Mouse (Mus musculus): ENCODE measurements at regions not wholly inside any gene's neighbourhood (a gene's known extent, or its start where the extent isn't known, plus 50 kb on each side); places are given as distances from the start of the nearest gene placed in this dataset.
"Not testable (repeated sequence)": the region's sequence is repeated elsewhere in the genome, so short reads cannot be mapped to it uniquely, and the experiment has no call there.

- Histone ChIP-seq H3K27ac (ENCODE audit: low read length) (no peak overlapping the region), H3K36me3 (ENCODE audit: control insufficient read depth, insufficient read depth, low read length) (no peaks in the 10 kb centered on the region), H3K9me3 (replicated peaks; ENCODE audit: control insufficient read depth, low read length) (no peaks in the 10 kb centered on the region), H3K4me3 (replicated peaks; ENCODE audit: low read length) (no peak overlapping the region), H3K4me1 (ENCODE audit: control insufficient read depth, insufficient read depth, low read length) (no peaks in the 10 kb centered on the region), H3K9ac (ENCODE audit: low read length) (no peak overlapping the region), H3K27me3 (ENCODE audit: control insufficient read depth, insufficient read depth, low read length) (no peaks in the 10 kb centered on the region), H3K4me2 (ENCODE audit: low read depth, low read length) (no peak overlapping the region)
- no peak for ATAC-seq (ENCODE audit: insufficient read depth, low FRiP score)
- 74% methylated on average over 4 of the region's 4 CpGs for WGBS
Observed at GRCm38 (mm10) chr6:6362678-6363354, 145.8 kb upstream of the Slc25a13 start.

- not testable (repeated sequence) for H3K4me2 ChIP-seq (ENCODE audit: low read depth, low read length); H3K27me3 ChIP-seq (ENCODE audit: control insufficient read depth, insufficient read depth, low read length); H3K36me3 ChIP-seq (ENCODE audit: control insufficient read depth, insufficient read depth, low read length); H3K9ac ChIP-seq (ENCODE audit: low read length); ATAC-seq (ENCODE audit: insufficient read depth, low FRiP score); H3K9me3 ChIP-seq (replicated peaks; ENCODE audit: control insufficient read depth, low read length); H3K4me1 ChIP-seq (ENCODE audit: control insufficient read depth, insufficient read depth, low read length); H3K4me3 ChIP-seq (replicated peaks; ENCODE audit: low read length); H3K27ac ChIP-seq (ENCODE audit: low read length)
Observed at GRCm38 (mm10) chr6:6361181-6361580, 144.2 kb upstream of the Slc25a13 start.

GRCm38 (mm10) chr6:6357477-6357876, 140.5 kb upstream of the Slc25a13 start:
- no peaks in the 10 kb centered on the region for H3K4me1 ChIP-seq (ENCODE audit: control insufficient read depth, insufficient read depth, low read length)
- no peaks in the 10 kb centered on the region for H3K36me3 ChIP-seq (ENCODE audit: control insufficient read depth, insufficient read depth, low read length)
- no peak overlapping the region for H3K9ac ChIP-seq (ENCODE audit: low read length)
- H3K27ac ChIP-seq (ENCODE audit: low read length), result no peak overlapping the region
- H3K4me2 ChIP-seq (ENCODE audit: low read depth, low read length), result no peak overlapping the region
- no peak overlapping the region for H3K4me3 ChIP-seq (replicated peaks; ENCODE audit: low read length)
- H3K27me3 ChIP-seq (ENCODE audit: control insufficient read depth, insufficient read depth, low read length), result no peaks in the 10 kb centered on the region
- ATAC-seq (ENCODE audit: insufficient read depth, low FRiP score), result no peak
- WGBS, result 45% methylated on average over 2 of the region's 2 CpGs
- no peaks in the 10 kb centered on the region for H3K9me3 ChIP-seq (replicated peaks; ENCODE audit: control insufficient read depth, low read length)

DNA sequence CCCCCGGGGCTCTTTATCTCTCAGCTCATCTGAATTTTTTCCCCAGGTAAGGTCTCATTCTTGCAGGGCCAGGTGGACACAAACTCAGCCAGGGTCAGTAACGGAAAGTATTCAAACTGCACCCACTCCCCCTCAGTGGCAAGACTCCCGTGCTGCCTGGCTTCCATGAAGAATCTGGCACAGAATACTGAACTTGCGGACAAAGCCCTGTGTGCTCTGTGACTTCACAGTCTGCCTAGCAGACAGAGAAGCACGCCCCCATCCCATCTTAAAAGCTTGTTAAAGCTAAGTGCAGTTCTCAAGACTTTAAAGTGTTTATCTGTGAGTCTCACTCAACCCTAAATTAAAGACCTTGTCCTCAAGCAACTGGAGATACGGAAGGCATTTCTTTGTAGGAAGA, 140.0 kb upstream of the Slc25a13 start:
- Histone ChIP-seq H3K4me2 (ENCODE audit: low read depth, low read length) (no peak overlapping the region), H3K9me3 (replicated peaks; ENCODE audit: control insufficient read depth, low read length) (no peaks in the 10 kb centered on the region), H3K9ac (ENCODE audit: low read length) (no peak overlapping the region), H3K27me3 (ENCODE audit: control insufficient read depth, insufficient read depth, low read length) (no peaks in the 10 kb centered on the region), H3K4me1 (ENCODE audit: control insufficient read depth, insufficient read depth, low read length) (no peaks in the 10 kb centered on the region), H3K4me3 (replicated peaks; ENCODE audit: low read length) (no peak overlapping the region), H3K36me3 (ENCODE audit: control insufficient read depth, insufficient read depth, low read length) (no peaks in the 10 kb centered on the region), H3K27ac (ENCODE audit: low read length) (no peak overlapping the region)
- WGBS, result 49% methylated on average over 6 of the region's 6 CpGs
- no peak for ATAC-seq (ENCODE audit: insufficient read depth, low FRiP score)

DNA sequence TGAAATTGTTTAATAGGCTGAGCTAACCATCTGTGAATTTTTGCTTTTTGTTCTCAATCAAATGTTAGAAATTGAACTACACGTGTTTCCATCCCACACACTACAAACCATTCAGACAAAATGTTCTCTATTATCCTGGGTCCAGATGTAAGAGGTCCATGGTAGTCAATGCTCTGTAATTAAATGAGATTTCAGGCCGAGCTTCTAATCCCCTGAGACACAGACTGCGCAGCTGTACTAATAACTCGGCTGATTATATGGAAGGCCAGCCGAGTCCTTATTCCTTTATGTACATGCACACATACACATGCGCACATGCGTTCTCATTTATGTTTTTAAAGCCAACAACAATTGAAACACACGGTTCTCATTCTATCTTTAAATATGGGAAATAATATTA, 118.3 kb upstream of the Slc25a13 start:
- Histone ChIP-seq H3K36me3 (ENCODE audit: control insufficient read depth, insufficient read depth, low read length) (no peaks in the 10 kb centered on the region), H3K4me1 (ENCODE audit: control insufficient read depth, insufficient read depth, low read length) (no peaks in the 10 kb centered on the region), H3K27me3 (ENCODE audit: control insufficient read depth, insufficient read depth, low read length) (no peaks in the 10 kb centered on the region), H3K4me2 (ENCODE audit: low read depth, low read length) (no peak overlapping the region), H3K27ac (ENCODE audit: low read length) (no peak overlapping the region), H3K9ac (ENCODE audit: low read length) (no peak overlapping the region), H3K4me3 (replicated peaks; ENCODE audit: low read length) (no peak overlapping the region), H3K9me3 (replicated peaks; ENCODE audit: control insufficient read depth, low read length) (no peaks in the 10 kb centered on the region)
- ATAC-seq (ENCODE audit: insufficient read depth, low FRiP score), result no peak
- WGBS, result 78% methylated on average over 8 of the region's 8 CpGs

DNA sequence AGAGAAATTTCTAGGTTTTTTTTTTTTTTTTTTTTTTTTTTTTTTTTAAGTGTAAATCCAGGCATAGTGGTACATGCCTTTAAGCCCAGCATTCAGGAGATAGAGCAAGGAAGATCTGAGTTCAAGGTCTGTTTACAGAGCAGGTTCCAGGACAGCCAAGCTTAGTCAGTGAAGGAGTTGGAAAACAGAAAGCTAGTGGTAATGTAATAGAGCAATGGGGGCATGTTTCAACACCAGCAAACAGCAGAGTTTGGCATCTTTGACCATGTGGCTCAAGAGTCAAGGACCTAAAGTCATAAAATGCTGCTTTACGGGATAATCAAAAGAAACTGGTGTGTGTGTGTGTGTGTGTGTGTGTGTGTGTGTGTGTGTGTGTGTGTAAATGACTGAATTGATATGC, 113.3 kb upstream of the Slc25a13 start:
- Histone ChIP-seq H3K27me3 (ENCODE audit: control insufficient read depth, insufficient read depth, low read length) (no peaks in the 10 kb centered on the region), H3K27ac (ENCODE audit: low read length) (no peak overlapping the region), H3K36me3 (ENCODE audit: control insufficient read depth, insufficient read depth, low read length) (no peaks in the 10 kb centered on the region), H3K4me2 (ENCODE audit: low read depth, low read length) (no peak overlapping the region), H3K4me3 (replicated peaks; ENCODE audit: low read length) (no peak overlapping the region), H3K9me3 (replicated peaks; ENCODE audit: control insufficient read depth, low read length) (no peaks in the 10 kb centered on the region), H3K4me1 (ENCODE audit: control insufficient read depth, insufficient read depth, low read length) (no peaks in the 10 kb centered on the region), H3K9ac (ENCODE audit: low read length) (no peak overlapping the region)
- ATAC-seq (ENCODE audit: insufficient read depth, low FRiP score), result no peak
- 95% methylated on average over 1 of the region's 1 CpGs for WGBS

- Histone ChIP-seq H3K9me3 (replicated peaks; ENCODE audit: control insufficient read depth, low read length) (no peaks in the 10 kb centered on the region), H3K9ac (ENCODE audit: low read length) (no peak overlapping the region), H3K36me3 (ENCODE audit: control insufficient read depth, insufficient read depth, low read length) (no peaks in the 10 kb centered on the region), H3K27me3 (ENCODE audit: control insufficient read depth, insufficient read depth, low read length) (no peaks in the 10 kb centered on the region), H3K4me2 (ENCODE audit: low read depth, low read length) (no peak overlapping the region), H3K27ac (ENCODE audit: low read length) (no peak overlapping the region), H3K4me3 (replicated peaks; ENCODE audit: low read length) (no peak overlapping the region), H3K4me1 (ENCODE audit: control insufficient read depth, insufficient read depth, low read length) (no peaks in the 10 kb centered on the region)
- WGBS, result 10% methylated on average over 1 of the region's 1 CpGs
- no peak for ATAC-seq (ENCODE audit: insufficient read depth, low FRiP score)
Observed at GRCm38 (mm10) chr6:6325516-6325915, 108.5 kb upstream of the Slc25a13 start.

GRCm38 (mm10) chr6:6316725-6317124, 99.8 kb upstream of the Slc25a13 start:
- WGBS, result 63% methylated on average over 4 of the region's 4 CpGs

GRCm38 (mm10) chr6:6313171-6313570, 96.2 kb upstream of the Slc25a13 start:
- no peaks in the 10 kb centered on the region for H3K36me3 ChIP-seq (ENCODE audit: control insufficient read depth, insufficient read depth, low read length)

More at GRCm38 (mm10) chr6:6316725-6317124, 99.8 kb upstream of the Slc25a13 start:
- H3K4me3 ChIP-seq (replicated peaks; ENCODE audit: low read length), result no peak overlapping the region
- no peaks in the 10 kb centered on the region for H3K4me1 ChIP-seq (ENCODE audit: control insufficient read depth, insufficient read depth, low read length)
- H3K9me3 ChIP-seq (replicated peaks; ENCODE audit: control insufficient read depth, low read length), result no peaks in the 10 kb centered on the region
- no peak overlapping the region for H3K27ac ChIP-seq (ENCODE audit: low read length)
- H3K4me2 ChIP-seq (ENCODE audit: low read depth, low read length), result no peak overlapping the region
- H3K27me3 ChIP-seq (ENCODE audit: control insufficient read depth, insufficient read depth, low read length), result no peaks in the 10 kb centered on the region
- no peak for ATAC-seq (ENCODE audit: insufficient read depth, low FRiP score)
- H3K9ac ChIP-seq (ENCODE audit: low read length), result no peak overlapping the region
- H3K36me3 ChIP-seq (ENCODE audit: control insufficient read depth, insufficient read depth, low read length), result no peaks in the 10 kb centered on the region

More at GRCm38 (mm10) chr6:6313171-6313570, 96.2 kb upstream of the Slc25a13 start:
- Histone ChIP-seq H3K4me2 (ENCODE audit: low read depth, low read length) (no peak overlapping the region), H3K27ac (ENCODE audit: low read length) (no peak overlapping the region), H3K4me3 (replicated peaks; ENCODE audit: low read length) (no peak overlapping the region), H3K4me1 (ENCODE audit: control insufficient read depth, insufficient read depth, low read length) (no peaks in the 10 kb centered on the region), H3K9me3 (replicated peaks; ENCODE audit: control insufficient read depth, low read length) (no peaks in the 10 kb centered on the region), H3K27me3 (ENCODE audit: control insufficient read depth, insufficient read depth, low read length) (no peaks in the 10 kb centered on the region), H3K9ac (ENCODE audit: low read length) (no peak overlapping the region)
- no peak for ATAC-seq (ENCODE audit: insufficient read depth, low FRiP score)
- WGBS, result 84% methylated on average over 6 of the region's 6 CpGs

Measured in stomach, embryonic 16.5 days (tissue).